Mouse (Mus musculus): Measurements from ENCODE around the gene Egfr.

DNA sequence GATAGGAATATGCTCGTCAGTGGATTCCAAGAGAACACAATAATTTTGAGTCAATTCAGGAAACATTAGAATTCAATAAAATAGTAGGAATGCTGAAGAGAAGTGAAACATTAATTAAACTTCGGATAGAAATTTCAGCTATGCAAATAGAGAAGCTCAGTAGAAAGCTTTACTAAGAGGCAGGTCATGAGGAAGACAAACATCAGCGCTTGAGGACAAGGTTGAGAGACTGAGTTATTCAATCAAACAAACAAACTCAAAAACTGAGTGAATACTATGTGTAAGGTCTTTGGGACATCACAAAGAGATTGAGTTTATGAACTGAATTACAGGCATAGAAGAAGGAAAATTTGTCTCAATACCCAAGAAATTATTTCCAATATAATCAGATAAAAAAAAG is 48.8 kb upstream of the Egfr start:
- TF ChIP-seq POLR2A (IDR thresholded peaks at IDR 0.05; ENCODE audit: insufficient read depth, low read depth, low read length) (no peak), CTCF (IDR thresholded peaks at IDR 0.05; ENCODE audit: insufficient read depth, low read depth, low read length) (no peak)

All from olfactory bulb, adult 2 months (tissue).